Mouse (Mus musculus): ENCODE measurements around the gene Ube2e2.

DNA sequence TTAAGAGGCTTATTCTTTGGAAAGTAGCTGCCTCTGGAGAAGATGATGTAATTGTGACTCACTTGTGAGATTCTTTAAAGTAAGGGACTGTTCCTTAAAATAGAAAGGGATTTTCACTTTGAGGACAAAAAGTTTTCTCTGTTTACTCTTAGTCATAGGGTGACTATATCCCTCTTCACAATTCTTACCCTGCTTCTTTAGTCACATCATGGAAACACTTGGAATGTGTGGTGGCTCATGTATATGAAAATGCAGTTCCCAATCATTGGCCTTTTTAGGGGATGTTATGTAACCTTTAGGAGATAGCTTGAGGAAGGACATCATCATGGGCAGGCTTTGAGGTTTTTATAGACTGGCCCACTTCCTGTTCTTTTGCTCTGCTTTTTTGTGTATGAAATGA, 46.0 kb upstream of the Ube2e2 start:
- TF ChIP-seq USF1 (IDR thresholded peaks at IDR 0.05; ENCODE audit: low read depth) (no peak), TCF12 (IDR thresholded peaks at IDR 0.05; ENCODE audit: insufficient read depth, poor library complexity, severe bottlenecking) (no peak), POLR2A (IDR thresholded peaks at IDR 0.05; ENCODE audit: insufficient read length, low read depth) (no peak)
